Mouse (Mus musculus): ENCODE measurements around the gene Atl3.

Gene Atl3

DNA sequence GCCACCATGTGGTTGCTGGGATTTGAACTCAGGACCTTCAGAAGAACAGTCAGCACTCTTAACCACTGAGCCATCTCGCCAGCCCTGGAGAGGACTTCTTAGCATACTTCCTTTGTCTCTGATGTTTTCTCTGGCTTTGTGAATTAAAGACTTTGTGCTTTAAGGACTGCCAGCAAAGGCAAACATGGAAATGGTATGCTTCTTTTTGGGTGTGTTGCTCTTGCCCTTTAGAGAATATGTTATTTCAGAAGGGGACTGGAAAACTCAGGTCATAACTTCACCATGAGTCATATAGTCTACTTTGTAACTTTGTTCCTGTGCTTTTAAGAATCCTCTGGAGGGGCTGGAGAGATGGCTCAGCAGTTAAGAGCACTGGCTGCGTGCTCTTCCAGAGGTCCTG is 5.0 kb downstream of the Atl3 start:
- no peak for DNase-seq (ENCODE audit: low read depth, low spot score)

DNA sequence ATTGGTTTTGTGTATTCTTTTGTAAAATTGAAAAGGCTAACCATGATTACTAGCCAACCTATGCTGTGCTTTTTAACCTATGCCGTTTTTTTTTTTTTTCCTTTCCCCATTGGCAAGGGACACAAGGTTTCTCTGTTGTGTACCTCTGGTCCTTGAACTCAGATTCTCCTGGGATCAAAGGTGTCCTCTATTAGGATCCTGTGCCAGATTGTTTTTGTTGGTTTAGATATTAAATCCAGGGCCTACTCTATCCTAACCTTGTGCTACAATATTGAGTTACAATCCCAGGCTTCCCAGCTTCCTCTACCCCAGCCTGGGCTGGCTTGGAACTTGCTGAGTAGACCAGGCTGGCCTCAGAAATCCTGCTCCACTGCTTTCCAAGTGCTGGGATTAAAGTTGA is 6.9 kb downstream of the Atl3 start:
- no peak for DNase-seq (ENCODE audit: low read depth, low spot score)

DNA sequence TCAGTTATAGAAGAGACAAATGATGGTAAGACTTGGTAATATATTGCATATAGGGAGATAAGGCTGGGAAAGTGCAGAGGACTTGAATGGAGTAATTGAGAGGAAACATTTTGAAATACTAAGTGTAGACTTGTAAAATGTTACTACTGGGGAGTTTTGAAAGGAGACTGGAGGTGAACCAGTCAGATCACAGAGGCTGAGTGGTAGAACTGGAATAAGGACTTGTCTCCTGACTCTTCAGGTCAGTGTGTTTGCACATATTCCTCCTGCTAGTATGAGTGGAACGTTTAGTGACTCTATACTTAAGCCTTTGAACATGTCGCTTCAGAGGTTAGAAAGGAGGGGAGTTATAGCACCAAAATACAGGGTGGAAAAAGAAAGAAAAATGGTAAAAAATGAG is 8.6 kb downstream of the Atl3 start:
- no peak for DNase-seq (ENCODE audit: low read depth, low spot score)

DNA sequence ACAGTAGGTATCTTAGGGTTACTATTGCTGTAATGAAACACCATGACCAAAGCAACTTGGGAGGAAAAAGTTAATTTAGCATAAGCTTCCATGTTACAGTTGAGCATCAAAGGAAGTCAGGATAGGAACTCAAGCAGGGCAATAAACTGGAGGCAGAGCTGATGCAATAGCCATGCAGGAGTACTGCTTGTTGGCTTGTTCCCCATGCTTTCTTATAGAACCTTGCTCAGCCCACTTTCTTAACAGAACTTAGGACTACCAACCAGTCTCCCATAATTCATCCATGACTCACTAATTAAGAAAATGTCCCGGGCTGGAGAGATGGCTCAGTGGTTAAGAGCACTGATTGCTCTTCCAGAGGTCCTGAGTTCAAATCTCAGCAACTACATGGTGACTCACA is 12.5 kb downstream of the Atl3 start:
- DNase-seq (ENCODE audit: low read depth, low spot score), result no peak

DNA sequence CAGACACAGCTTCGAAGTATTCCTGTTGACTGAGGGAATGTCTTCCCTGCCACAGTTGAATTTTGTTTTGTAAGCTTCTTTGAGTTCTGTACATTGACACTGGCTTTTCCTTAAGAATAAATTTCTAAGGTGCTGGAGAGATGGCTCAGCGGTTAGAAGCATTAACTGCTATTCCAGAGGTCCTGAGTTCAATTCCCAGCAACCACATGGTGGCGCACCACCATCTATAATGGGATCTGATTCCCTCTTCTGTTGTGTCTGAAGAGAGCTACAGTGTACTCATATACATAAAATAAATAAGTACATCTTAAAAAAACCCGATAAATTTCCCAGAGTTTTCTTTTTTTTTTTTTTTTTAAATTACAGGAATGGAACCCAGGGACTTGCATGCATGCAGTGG is 14.2 kb downstream of the Atl3 start:
- no peak for DNase-seq (ENCODE audit: low read depth, low spot score)

DNA sequence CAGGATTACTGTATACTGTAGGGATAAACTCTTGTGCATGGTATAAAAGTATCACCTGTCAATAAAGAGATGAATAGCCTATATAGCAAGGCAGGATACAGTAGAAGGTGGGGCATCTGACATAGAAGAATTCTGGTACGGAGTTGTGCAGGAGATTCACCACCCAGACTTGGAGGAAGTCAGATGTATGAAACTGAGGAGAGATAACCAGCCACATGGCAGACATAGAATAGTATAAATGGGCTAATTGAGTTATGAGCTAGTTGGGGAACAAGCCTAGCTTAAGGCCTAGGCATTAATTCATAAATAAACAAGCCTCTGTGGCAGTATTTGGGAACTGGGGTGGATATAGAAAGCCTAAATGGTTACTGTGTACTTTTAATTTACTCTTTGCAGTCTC is 22.6 kb downstream of the Atl3 start:
- DNase-seq (ENCODE audit: low read depth, low spot score), result no peak

DNA sequence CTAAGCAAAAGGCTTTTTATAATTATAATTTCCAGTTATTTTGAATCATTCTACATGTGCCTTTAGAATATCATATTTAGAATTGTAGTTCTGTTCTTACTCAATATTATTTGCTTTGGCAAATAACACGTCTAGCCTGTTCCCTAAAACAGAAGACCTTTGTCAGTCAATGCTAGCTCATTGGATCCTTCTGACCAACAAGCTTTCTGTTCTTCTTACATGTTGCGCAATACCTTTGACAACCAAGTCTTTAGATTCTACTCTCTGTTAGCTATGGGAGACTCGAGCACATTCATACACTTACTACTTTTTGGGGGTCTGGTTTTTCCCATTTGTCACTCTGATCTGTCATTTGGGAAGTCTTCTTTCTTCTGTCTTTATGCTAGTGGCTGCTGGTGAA is 27.8 kb downstream of the Atl3 start:
- DNase-seq (ENCODE audit: low read depth, low spot score), result no peak

DNA sequence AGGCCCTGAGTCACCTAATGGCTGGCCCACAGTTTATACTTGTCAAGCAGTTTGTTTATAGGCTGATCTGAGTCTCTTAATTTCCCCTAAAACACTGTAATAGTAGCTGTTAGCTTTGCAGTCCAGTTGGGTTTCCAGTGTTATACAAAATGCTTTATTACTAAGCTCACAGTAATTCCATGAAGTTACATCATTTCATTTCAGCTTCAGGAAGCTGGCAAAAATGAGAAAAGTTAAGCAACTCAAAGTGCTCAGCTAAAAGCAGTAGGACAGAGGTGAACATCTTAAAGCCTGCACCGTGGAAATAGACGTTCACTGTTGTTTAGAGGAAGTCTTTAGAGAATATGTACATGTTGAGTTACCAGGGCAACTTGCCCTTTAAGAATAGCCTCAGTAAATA is 29.0 kb downstream of the Atl3 start:
- no peak for DNase-seq (ENCODE audit: low read depth, low spot score)

DNA sequence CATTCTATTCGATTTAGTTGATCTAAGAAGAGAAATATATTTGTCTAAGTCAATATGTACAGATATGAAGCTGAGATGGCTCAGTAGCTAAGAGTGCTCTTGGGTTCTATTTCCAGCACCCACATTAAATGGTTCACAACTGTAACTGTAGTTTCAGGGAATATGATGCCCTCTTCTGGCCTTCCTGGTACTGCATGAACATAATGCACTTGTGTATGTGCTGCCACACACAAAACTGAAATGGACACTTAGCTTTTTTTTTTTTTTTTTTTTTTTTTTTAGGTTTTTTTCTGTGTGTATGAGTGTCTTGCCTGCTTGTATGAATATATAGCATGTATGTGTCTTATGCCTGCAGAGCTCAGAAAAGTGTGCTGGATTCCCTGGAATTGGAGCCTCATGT is 29.5 kb downstream of the Atl3 start:
- no peak for DNase-seq (ENCODE audit: low read depth, low spot score)

DNA sequence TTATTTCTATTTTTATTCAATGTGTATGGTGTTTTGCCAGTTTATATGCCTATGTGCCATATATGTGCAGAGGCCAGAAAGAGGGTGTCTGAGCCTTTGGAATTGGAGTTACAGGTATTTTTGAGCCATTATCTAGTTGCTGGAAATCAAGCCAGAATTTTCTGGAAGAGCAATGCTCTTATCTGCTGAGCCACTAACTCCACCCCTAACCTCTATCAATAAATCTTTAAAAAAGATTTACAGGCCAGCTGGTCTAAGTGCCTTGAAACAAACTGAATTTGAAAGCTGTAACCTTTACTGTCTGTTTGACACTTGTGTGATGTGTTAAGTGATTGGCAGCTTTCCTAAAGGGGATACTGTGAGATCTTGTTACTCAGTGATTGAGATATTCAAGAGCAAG is 29.9 kb downstream of the Atl3 start:
- no peak for DNase-seq (ENCODE audit: low read depth, low spot score)

DNA sequence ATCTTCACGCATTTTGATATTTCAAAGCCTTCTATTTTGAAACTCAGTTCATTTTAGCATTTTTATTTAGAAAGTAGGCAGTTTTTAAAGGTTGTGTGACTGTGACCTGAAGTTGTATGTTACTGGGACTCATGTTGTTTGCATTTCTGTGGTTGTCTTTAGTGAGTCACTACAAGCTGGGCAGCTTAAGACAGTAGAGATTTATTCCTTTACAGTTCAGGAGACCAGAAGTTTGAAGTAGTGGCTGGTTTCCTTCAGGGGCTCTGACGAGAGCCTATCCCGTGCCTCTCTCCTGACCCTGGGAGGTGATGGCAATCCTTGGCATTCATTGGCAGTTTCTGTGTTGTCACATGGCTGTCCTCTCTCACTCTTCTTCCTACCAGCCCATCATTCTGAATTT is 31.0 kb downstream of the Atl3 start:
- DNase-seq (ENCODE audit: low read depth, low spot score), result no peak

DNA sequence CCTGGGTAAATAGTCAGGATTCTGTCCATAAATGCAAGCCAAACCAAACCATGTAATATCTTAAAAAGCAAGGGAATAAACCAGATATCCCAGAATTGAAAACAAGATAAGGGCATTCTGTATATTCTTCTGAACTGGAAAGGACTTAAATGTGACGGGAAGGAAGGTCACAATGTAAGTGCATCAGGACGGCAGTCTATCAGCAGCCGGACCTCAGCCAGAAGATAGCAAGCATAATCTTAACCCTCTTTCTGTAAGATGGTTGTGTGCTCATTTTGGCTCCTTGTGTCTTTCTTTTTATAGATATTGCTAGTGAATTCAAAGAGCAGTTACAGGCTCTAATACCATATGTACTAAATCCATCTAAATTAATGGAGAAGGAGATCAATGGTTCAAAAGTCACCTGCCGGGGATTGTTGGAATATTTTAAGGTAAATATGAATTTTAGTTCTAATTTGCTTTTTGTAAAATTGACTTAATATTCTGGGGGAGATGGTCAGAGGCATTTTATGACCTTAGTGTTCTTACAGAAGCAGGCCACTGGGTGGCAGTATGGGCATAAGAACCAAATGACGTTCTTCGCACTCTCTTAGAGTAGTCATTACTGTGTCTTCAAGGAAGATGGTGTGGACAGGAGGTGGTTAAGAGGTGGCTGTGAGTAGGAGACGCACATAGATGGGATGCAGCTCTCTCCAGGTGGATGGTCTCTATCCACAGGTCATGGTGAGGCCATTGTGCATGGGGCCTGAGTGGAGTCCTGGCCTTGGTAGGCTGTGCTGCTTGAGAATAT is 35.0 kb downstream of the Atl3 start:
- DNase-seq (ENCODE audit: low read depth, low spot score), result peak; percentile 8

DNA sequence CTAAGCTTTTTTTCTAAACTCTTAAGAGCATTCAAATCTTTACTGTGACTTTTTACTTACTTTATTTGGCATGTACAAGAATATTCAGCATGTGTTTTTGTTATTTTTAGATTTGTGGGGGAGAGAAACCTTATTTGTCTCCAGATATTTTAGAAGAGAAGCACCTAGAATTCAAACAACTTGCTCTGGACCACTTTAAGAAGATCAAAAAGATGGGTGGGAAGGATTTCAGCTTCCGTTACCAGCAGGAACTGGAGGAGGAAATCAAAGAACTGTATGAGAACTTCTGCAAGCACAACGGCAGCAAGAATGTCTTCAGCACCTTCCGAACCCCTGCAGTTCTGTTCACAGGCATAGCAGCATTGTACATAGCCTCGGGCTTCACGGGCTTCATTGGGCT is 38.1 kb downstream of the Atl3 start:
- no peak for DNase-seq (ENCODE audit: low read depth, low spot score)

DNA sequence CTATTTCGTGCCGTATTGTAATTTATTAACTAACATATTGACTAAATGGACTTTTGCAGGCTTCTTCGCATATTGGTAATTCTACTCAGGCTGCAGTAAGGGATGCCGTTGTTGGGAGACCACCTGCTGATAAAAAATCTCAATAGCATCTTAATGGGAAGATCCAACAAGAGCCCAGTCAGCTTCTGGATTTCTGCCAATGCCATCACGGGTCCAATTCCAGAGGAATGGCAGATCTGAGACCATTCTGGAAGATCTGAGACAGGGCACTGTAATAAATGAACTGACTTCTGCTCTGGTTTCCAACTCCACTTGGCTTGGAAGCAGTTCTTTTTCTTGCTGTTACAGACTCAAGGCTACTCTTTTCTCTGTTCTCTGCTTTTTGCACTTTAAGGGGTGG is 40.1 kb downstream of the Atl3 start:
- no peak for DNase-seq (ENCODE audit: low read depth, low spot score)

DNA sequence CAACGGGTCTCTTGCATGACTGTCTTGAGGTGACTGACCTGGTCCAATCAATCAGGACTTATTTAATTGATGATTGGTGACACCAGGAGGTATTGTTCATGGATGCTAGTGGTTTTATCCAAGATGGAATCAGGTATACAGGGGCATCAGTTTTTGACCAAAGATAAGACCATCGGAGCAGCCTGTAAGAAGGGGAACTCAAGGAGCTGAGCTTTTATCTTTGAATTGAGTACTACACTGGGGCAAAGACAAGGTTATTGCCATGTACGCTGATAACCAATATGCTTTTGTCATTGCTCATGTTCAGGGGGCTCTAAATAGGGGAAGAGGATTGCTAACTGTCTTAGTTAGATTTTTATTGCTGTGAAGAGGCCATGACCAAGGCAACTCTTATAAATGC is 55.1 kb downstream of the Atl3 start:
- no peak for DNase-seq (ENCODE audit: low read depth, low spot score)

DNA sequence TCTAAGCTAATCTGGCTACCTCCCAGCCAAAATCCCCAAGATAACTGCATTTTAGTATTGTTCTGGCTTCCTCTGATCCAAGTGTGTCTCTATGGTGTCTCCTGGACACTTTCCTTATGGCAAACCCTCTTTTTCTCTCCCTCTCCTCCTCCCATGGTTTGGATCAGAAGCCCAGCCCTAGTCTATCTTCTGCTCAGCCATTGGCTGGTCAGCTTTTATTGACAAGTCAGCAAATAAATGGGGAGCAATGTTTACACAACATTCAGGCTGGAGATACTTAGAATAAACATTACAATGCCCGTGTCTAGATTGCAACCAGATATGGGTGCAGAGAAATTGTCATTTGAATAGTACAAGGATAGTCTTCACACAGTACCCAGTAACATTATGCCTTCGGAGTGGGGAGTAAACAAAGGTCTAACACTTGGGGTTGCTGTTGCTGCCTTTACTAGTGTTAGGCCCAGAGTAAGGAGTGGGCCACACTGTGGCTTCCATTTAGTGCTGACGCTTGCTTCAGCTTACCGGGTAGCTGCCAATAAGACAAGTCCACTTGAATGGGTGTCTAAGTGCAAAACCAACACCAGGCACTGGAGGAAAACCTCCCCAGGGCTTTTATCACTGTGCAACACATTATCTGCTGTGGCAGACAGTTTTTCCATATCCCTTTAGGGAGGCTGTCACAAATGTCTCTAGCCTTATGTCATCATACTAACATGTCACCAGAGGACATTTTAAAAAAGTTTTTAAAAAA is 57.9 kb downstream of the Atl3 start:
- no peak for DNase-seq (ENCODE audit: low read depth, low spot score)

DNA sequence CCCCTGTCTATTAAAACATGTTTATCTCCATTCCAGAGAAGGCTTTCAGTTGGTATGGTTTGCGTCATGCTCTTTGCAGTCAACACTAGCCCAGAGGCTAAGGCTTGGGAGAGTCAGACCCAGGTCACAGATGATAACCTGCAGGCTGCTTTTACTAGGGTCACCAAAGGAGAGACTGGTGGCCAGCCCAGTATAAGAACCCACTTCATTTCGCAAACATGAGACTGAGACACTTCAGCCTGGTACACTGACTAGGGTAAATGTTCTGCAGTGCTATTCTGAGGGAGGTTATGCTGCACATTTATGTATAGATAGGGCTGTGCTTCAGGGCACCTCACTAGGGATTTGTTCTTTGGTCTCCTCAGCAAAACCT is 58.4 kb downstream of the Atl3 start:
- DNase-seq (ENCODE audit: low read depth, low spot score), result no peak

DNA sequence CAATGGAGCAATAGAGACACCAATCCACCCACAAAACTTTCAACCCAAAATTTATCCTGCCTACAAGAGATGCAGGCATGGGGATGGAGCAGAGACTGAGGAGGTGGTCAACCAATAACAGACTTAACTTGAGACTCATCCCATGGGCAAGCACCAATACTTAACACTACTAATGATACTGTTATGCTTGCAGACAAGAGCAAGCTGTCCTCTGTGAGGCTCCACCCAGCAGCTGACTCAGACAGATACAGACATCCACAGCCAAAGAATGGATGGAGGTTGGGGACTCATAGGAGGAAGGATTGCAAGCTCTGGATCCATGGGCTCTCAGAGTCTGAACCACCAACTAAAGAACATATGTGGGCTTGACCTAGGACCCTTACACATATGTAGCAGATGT is 59.6 kb downstream of the Atl3 start:
- no peak for DNase-seq (ENCODE audit: low read depth, low spot score)

DNA sequence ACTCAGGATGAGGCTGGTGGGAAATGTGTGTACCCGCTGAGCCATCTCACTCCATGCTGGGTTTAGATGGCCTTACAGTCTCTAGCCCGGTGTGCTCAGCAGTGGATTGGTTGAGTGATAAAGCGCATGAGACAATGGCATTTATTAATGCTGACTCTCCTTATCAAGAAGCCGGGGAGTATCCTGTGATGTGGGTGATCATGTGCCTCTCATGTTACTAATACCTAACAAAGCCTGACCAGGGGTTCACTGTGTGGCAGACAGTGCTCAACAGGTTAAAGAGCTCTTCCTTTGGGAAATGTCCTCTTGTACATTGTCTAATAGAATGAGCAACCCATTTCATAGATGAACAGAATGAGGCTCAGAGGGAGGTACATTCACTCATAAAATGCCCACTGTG is 61.0 kb downstream of the Atl3 start:
- DNase-seq (ENCODE audit: low read depth, low spot score), result no peak

DNA sequence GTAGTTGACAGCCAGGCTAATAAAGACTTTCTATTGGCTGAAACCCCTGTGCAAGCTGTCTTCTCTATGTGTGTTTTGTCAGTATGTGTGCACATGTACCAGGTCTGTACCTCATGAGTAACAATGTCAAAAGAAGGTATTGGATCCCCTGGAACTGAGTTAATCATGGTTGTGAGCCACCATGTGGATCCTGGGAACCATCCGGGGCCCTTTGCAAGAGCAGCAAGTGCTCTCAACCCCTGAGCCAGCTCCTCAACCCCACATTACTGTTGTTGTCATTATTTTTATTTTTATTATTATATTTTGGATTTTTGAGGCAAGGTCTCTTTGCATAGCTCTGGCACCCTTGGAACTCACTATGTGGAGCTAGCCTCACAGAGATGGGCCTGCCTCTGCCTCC is 62.8 kb downstream of the Atl3 start:
- DNase-seq (ENCODE audit: low read depth, low spot score), result no peak

DNA sequence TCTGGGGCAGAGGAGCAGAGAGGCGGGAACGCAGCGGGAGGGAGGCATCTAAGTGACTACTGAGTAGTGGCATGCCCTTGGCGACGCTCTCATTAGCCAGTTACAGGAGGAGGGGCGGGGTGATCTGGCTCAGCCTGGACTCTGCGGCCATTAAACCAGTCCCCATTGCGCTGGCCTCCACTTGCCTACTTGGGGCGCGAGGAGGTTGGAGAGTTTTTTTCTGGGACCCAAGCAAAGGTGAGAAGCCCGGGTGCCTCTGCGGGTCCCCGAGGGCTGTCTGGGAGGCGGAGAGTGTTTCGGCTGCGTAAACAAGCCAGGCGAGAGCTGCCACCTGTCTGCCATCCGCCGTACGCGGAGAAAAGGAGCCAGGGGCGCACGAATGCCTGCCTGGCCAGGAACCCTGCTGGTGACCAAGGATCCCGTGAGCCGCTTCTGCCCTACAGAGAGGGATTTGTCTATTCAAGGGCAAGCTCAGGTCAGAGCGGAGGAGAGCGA is 63.5 kb downstream of the Atl3 start, which contains the start of gene Pla2g16:
Gene Pla2g16, plus strand, starts transcription at position 132 of the 495 bp plus-strand sequence.
- no peak for DNase-seq (ENCODE audit: low read depth, low spot score)

DNA sequence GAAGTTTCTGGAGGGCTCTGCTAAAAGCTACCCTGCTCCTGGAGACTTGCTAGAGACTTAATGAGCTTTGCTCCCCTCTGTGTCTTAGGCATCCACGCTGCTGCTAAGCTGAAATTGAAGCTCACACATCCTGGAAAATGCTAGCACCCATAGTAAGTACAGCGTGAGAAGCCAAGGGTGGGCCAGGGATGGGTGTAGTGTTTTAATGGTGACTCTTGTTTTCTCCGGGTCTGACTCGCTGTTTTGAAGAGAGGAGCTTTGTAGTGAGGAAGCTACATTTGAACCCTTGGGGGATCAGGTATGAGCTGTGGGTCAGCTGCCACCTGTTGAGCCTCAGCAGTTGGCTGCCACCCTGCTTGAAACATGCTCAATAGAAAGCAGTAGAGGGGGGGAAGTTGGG is 64.0 kb downstream of the Atl3 start:
- DNase-seq (ENCODE audit: low read depth, low spot score), result no peak

DNA sequence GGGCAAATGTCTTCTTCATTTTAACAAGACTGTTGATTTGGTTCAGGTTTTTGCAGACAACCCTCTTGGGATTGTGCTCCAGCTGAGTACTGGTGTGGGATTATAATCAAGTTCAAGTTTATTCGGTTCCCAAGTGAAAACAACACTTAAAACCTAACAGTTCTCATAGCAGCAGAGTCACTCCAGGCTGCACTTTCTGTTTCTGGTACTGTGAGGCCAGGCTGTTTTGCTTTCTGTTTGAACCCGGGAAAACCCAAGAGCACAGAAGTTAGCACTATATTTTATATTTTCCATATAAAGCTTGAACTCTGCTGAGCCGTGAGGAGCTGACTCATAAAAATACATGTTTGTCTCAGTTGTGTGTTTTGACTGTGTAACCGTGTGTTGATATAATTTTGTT is 64.8 kb downstream of the Atl3 start:
- no peak for DNase-seq (ENCODE audit: low read depth, low spot score)
